Mouse (Mus musculus) embryonic facial prominence, embryonic 14.5 days (tissue): ENCODE results near the gene Gm26558. TPM values are rescaled to one million over a fixed set of nuclear protein-coding genes. Genes with fewer than 3 reads are reported as not detected.

Experiments
- ATAC-seq: fragments of 200-750 bp; cut with Nextera tagmentation; 2 replicates; pipeline ENCODE4 v1.8.0; 2017; ENCODE audit warnings: low read depth, moderate number of reproducible peaks, moderate TSS enrichment
- DNase-seq: peaks from one replicate; pipeline ENCODE4 v3.0.0-alpha.2; 2015; ENCODE audit warnings: low spot score
- H3K27ac ChIP-seq: fragments of 300-500 bp; sonication (generic); replicated peaks from 2 replicates; pipeline ENCODE4 v1.5.1; 2014; ENCODE audit warnings: low read depth, mild to moderate bottlenecking, low read length, moderate library complexity
- H3K27me3 ChIP-seq: fragments of 300-500 bp; sonication (generic); replicated peaks from 2 replicates; pipeline ENCODE4 v1.6.1; 2014; ENCODE audit warnings: low read length; ENCODE audit not compliant: control insufficient read depth, insufficient read depth
- H3K36me3 ChIP-seq: fragments of 300-500 bp; sonication (generic); 2 replicates; pipeline ENCODE4 v1.6.1; 2014; ENCODE audit warnings: low read length, mixed read lengths; ENCODE audit not compliant: control insufficient read depth, insufficient read depth
- H3K4me1 ChIP-seq: fragments of 300-500 bp; sonication (generic); 2 replicates; pipeline ENCODE4 v1.6.1; 2014; ENCODE audit warnings: antibody characterized with exemption, low read length; ENCODE audit not compliant: control insufficient read depth, insufficient read depth
- H3K4me2 ChIP-seq: fragments of 300-500 bp; sonication (generic); 2 replicates; pipeline ENCODE4 v1.6.1; 2014; ENCODE audit warnings: low read depth, mild to moderate bottlenecking, low read length, moderate library complexity, mixed read lengths
- H3K4me3 ChIP-seq: fragments of 300-500 bp; sonication (generic); 2 replicates; pipeline ENCODE4 v1.5.1; 2014; ENCODE audit warnings: low read depth, mild to moderate bottlenecking, low read length
- H3K9ac ChIP-seq: fragments of 300-500 bp; sonication (generic); 2 replicates; pipeline ENCODE4 v1.6.1; 2014; ENCODE audit warnings: low read depth, mild to moderate bottlenecking, low read length, moderate library complexity, mixed read lengths
- H3K9me3 ChIP-seq: fragments of 300-500 bp; sonication (generic); 2 replicates; pipeline ENCODE4 v1.6.1; 2016; ENCODE audit warnings: low read length; ENCODE audit not compliant: control insufficient read depth
- WGBS: fragments of 180-500 bp; shearing (Covaris S2); extraction: QIAGEN DNeasy Blood & Tissue Kit; methylation state at CpG from one replicate; pipeline ENCODE4 v1.1.7; 2014; 5-methylcytosine and 5-hydroxymethylcytosine counted together
- polyA plus RNA-seq: library from polyadenylated mRNA; unstranded; fragments of >200 nt; fragmentation: Nextera tagmentation; extraction: Ambion mirVana; gene quantifications from 2 replicates; pipeline ENCODE4 v1.2.1, GENCODE M21; 2014

Gene Gm26558
- 5.2 TPM in 2 replicates for polyA plus RNA-seq

DNA sequence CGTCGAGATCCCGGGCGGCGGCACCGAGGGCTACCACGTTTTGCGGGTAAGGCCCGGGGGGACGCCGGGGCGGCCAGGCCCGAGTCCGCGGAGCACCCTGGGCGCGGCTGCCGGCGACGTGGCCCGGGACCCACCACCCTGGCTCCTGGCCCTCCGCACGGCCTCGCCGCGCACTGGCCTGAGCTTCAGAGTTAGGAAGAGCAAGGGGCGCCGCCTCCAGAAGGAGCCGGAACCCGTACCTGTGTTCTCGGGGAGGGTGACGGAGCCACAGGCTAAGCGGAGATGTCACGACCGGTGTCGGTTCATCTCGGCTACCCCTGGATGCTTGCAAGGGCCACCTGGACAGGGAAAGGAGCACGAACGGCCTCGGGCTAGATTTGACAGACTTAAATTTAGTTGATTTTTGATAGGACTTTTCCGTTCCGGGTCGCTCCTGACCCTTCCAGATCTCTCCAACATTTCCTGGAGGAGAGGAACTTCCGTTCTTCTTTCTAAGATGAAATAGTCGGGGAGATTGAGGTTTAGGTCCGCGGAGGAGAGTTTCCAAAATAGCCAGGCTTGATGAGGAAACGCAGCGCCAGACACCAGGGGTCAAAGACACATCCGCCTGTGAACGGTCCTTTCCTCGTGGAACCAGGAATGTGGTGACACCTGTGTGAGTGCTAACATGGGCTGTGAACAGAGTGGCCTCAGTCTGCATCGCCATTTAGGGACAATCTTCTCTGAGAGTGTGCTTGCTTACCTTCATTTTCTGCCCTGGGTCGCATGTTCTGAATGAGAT lies at the start of gene Gm26558:
Gene Gm26558 (minus strand): TSS at position 394 of the 781 bp plus-strand sequence.
- WGBS: 2% methylated on average over 46 of the region's 54 CpGs
- H3K9me3 ChIP-seq: no peaks in the 10 kb centered on the region
- H3K4me3 ChIP-seq: peak within 1 kb of the TSS; percentile 97
- H3K27me3 ChIP-seq: no peaks in the 10 kb centered on the region
- DNase-seq (peak; percentile 10), ATAC-seq (peak; percentile 74; the same call in 1 of the 2 replicates)
- H3K4me1 ChIP-seq: peaks cover 6% of the 10 kb centered on the region
- H3K9ac ChIP-seq: peak within 1 kb of the TSS; percentile 99
- peaks cover 8% of the 10 kb centered on the region for H3K36me3 ChIP-seq
- peak within 1 kb of the TSS; percentile 92 for H3K27ac ChIP-seq
- peak within 1 kb of the TSS; percentile 90 for H3K4me2 ChIP-seq

DNA sequence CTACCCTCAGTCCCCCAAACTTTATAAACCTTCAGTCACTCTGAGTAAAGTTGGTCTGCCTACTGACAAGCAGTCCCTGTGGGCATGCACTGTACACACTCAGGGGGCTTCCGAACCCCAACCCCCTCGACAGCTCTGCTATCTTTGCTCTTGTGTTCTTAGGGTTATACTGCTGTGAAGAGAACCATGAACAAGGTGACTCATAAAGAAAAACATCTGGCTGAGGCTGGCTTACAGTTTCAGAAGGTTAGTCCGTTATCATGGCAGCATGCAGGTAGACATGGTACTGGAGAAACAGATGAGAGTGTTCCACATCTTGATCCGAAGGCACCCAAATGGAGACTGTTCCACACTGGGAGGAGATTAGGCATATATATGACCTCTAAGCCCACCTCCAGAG lies 49.0 kb upstream of the Gm26558 start:
- Histone ChIP-seq H3K9me3 (no peaks in the 10 kb centered on the region), H3K27ac (no peak overlapping the region), H3K27me3 (no peaks in the 10 kb centered on the region), H3K9ac (no peak overlapping the region), H3K4me2 (no peak overlapping the region), H3K4me3 (no peak overlapping the region), H3K36me3 (peaks cover 63% of the 10 kb centered on the region), H3K4me1 (peaks cover 7% of the 10 kb centered on the region; the same call in 1 of the 2 replicates)
- DNase-seq: no peak
- no peak for ATAC-seq
- WGBS: 90% methylated on average over 4 of the region's 4 CpGs

DNA sequence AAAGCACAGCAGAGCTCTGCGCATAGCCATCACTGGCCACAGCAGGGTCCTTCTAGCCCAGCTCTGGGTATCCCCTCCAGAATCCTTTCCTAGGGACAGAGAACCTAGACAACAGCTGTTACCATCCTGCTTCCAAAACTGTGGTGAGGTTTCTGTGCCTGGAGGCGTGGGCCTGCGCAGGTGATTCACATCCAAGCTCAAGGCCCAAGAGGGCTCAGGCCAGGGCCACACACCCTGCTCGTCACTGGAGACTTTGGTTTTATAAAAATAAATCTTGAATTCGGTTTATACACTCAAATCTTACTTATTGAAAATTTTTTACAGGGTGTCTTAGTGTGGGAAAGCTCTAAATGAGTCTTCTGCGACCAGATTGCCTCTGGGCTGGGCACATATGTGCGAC lies 48.3 kb upstream of the Gm26558 start:
- Histone ChIP-seq H3K27ac (no peak overlapping the region), H3K9ac (no peak overlapping the region), H3K4me3 (no peak overlapping the region), H3K36me3 (peaks cover 57% of the 10 kb centered on the region), H3K4me2 (no peak overlapping the region), H3K27me3 (no peaks in the 10 kb centered on the region), H3K9me3 (no peaks in the 10 kb centered on the region), H3K4me1 (peaks cover 7% of the 10 kb centered on the region; the same call in 1 of the 2 replicates)
- no peak for ATAC-seq
- DNase-seq: no peak
- 96% methylated on average over 7 of the region's 7 CpGs for whole genome bisulfite sequencing

DNA sequence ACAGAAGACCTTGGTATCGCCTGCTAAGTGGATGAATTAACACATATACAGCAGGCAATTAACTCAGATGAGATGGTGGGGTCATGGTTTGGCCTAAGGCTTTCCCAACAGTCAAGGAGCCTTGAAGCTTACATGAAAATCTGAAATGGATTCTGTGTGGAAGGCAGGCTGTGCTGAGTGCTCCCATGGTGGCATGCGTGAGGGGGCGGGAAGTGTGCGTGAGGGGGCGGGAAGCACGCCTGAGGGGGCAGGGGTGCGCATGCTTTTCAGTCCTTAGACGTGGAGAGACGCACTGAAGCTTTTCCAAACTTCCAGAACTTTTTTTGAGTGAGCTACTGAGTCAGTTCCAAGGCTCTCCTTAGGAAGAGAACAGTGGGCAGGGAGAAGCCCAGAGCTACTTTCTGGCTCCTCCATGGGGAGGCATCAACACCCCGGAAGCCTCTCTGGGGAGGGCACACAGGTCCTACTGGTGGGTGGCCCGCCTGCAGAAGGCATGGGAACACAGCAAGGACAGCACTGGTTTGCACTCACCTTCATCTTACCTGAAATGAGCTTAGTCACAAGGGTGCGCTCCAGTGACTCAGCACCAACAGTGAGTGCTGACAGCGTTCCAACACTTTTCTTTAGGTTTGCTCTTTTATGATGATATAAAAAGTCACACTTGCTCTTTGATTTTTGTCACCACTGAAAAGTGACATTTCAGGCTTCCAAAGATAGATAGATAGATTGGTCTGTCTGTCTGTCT lies 47.2 kb upstream of the Gm26558 start:
- H3K9me3 ChIP-seq: no peaks in the 10 kb centered on the region
- H3K4me2 ChIP-seq: no peak overlapping the region
- no peak overlapping the region for H3K9ac ChIP-seq
- H3K36me3 ChIP-seq: peaks cover 46% of the 10 kb centered on the region
- no peaks in the 10 kb centered on the region for H3K27me3 ChIP-seq
- DNase-seq (no peak), ATAC-seq (no peak)
- 71% methylated on average over 13 of the region's 13 CpGs for WGBS
- no peak overlapping the region for H3K27ac ChIP-seq
- H3K4me3 ChIP-seq: no peak overlapping the region
- peaks cover 7% of the 10 kb centered on the region; the same call in 1 of the 2 replicates for H3K4me1 ChIP-seq

DNA sequence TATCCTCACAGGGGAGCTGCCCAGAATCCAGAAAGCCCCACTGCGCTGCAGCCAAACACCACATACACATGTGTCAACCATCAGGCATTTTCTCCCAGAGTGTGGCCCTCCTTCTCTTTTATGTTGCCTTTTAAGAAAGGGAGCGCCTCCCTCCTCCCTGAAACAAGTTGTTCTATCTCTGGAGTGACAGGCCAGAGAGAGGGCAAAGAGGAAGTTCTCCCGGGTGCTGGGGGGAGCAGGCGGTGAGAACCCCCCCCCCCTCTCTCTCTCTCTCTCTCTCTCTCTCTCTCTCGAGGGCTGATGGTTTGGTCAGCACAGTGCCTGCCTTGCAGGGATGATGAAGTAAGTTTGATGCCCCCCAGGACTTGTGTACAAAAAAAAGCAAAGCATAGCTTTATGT lies 40.5 kb upstream of the Gm26558 start:
- no peak overlapping the region for H3K4me3 ChIP-seq
- ATAC-seq (no peak), DNase-seq (peak; percentile 21)
- H3K9ac ChIP-seq: peak overlapping the region; percentile 20; the same call in 1 of the 2 replicates
- H3K36me3 ChIP-seq: no peaks in the 10 kb centered on the region
- no peaks in the 10 kb centered on the region for H3K27me3 ChIP-seq
- no peaks in the 10 kb centered on the region for H3K4me1 ChIP-seq
- no peaks in the 10 kb centered on the region for H3K9me3 ChIP-seq
- H3K27ac ChIP-seq: no peak overlapping the region
- no peak overlapping the region for H3K4me2 ChIP-seq
- 47% methylated on average over 5 of the region's 5 CpGs for WGBS

DNA sequence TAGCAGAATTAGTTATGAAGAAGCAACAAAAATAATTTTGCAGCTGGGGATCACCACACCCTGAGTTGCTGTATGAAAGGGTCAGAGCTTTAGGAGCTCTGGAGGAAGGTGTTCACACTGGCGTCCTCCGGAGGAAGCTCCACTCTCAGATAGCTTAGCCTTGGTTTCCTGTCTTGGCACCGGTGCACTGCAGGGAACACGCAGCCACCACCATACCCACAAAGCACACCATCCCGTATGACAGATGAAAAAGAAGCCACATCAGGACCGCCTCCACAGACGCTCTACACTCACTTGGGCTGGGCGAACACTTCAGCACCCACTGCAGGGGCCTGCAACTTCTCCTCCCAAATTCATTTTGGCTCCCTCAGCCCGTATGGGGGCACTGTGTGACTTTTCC lies 39.7 kb upstream of the Gm26558 start:
- Histone ChIP-seq H3K9me3 (no peaks in the 10 kb centered on the region), H3K27ac (no peak overlapping the region), H3K4me3 (no peak overlapping the region), H3K4me1 (no peaks in the 10 kb centered on the region), H3K4me2 (no peak overlapping the region), H3K27me3 (no peaks in the 10 kb centered on the region), H3K9ac (no peak overlapping the region), H3K36me3 (0 out of 2 replicates have a peak, but pooled peaks cover 1% of the 10 kb centered on the region)
- no peak for ATAC-seq
- 49% methylated on average over 9 of the region's 9 CpGs for WGBS
- no peak for DNase-seq

DNA sequence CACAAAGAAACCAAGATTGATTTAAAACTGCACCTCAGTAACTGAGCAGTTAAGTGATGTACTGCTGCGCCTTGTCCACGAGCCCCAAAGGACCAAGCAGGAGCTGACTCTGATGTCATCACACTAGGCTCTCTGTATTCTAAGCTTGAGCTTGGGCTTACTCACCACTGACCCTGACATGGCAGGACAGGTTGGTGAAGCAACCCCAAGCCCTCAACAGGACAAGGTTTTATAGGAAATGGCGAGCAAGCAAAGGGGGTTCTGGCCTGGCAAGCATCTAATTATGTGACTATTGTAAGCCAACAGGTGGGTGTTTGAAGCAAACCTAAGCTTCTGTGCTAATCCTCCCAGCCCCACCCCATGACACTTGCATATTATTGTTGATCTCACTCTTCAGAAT lies 38.9 kb upstream of the Gm26558 start:
- Histone ChIP-seq H3K4me1 (no peaks in the 10 kb centered on the region), H3K9ac (no peak overlapping the region), H3K36me3 (0 out of 2 replicates have a peak, but pooled peaks cover 4% of the 10 kb centered on the region), H3K9me3 (no peaks in the 10 kb centered on the region), H3K4me3 (no peak overlapping the region), H3K27ac (no peak overlapping the region), H3K27me3 (no peaks in the 10 kb centered on the region), H3K4me2 (no peak overlapping the region)
- 90% methylated on average over 3 of the region's 3 CpGs for WGBS
- ATAC-seq (no peak), DNase-seq (no peak)

DNA sequence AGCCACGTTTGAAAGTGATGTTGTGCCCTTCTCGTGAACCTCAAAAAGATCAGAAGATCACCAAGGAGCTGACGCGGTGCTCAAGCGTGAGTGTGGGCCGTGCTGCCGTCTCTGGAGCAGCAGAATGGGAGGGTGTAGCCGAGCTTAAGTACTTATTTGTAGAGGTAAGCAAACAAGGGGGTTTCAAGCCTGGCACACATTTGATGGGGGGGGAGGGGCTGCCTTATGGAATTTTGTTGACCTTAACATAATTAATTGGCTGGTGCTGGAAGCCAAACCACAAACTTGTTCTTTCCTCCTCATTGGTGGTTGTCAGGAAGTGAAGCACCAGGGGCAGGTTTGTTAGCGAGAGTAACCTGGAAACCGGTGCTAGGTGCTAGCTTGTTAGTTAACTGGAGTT lies 33.8 kb upstream of the Gm26558 start:
- H3K4me3 ChIP-seq: no peak overlapping the region
- peaks cover 39% of the 10 kb centered on the region for H3K36me3 ChIP-seq
- no peaks in the 10 kb centered on the region for H3K4me1 ChIP-seq
- WGBS: 85% methylated on average over 10 of the region's 10 CpGs
- H3K27ac ChIP-seq: no peak overlapping the region
- ATAC-seq: no peak
- DNase-seq: no peak
- no peaks in the 10 kb centered on the region for H3K27me3 ChIP-seq
- no peaks in the 10 kb centered on the region for H3K9me3 ChIP-seq
- no peak overlapping the region for H3K4me2 ChIP-seq
- no peak overlapping the region for H3K9ac ChIP-seq
